Mouse (Mus musculus) embryonic fibroblast, embryonic 13.5 days (primary cell): ENCODE data around the gene C330021F23Rik. TPM values are rescaled to one million over a fixed set of nuclear protein-coding genes. Genes with fewer than 3 reads are reported as not detected.

Source experiments
- H3K27ac ChIP-seq: 2 replicates; pipeline ENCODE4 v1.5.1; 2012; ENCODE audit warnings: low read length, control low read depth, inconsistent platforms; ENCODE audit not compliant: insufficient read depth
- H3K4me1 ChIP-seq: 2 replicates; pipeline ENCODE4 v1.6.1; 2011; ENCODE audit warnings: low read length; ENCODE audit not compliant: control insufficient read depth, insufficient read depth
- H3K4me3 ChIP-seq: 2 replicates; pipeline ENCODE4 v1.5.1; 2011; ENCODE audit warnings: mild to moderate bottlenecking, control low read depth, low read length; ENCODE audit not compliant: insufficient read depth
- CTCF ChIP-seq: IDR thresholded peaks from 2 replicates; pipeline ENCODE4 v1.5.1; 2011; ENCODE audit warnings: mild to moderate bottlenecking, control low read depth, low read length, moderate library complexity, borderline replicate concordance; ENCODE audit not compliant: insufficient read depth
- POLR2A ChIP-seq: IDR thresholded peaks from 2 replicates; pipeline ENCODE4 v1.6.1; 2011; ENCODE audit warnings: low read depth, mild to moderate bottlenecking, control low read depth, low read length, moderate library complexity
- polyA plus RNA-seq: library from polyadenylated mRNA; stranded (reverse); fragments of >200 nt; gene quantifications from 2 replicates; pipeline ENCODE4 v1.2.4, GENCODE M21; 2011; ENCODE audit warnings: low read depth; ENCODE audit not compliant: missing spikeins, insufficient read length

Gene C330021F23Rik
- polyA plus RNA-seq, 1 experiment = not detected

DNA sequence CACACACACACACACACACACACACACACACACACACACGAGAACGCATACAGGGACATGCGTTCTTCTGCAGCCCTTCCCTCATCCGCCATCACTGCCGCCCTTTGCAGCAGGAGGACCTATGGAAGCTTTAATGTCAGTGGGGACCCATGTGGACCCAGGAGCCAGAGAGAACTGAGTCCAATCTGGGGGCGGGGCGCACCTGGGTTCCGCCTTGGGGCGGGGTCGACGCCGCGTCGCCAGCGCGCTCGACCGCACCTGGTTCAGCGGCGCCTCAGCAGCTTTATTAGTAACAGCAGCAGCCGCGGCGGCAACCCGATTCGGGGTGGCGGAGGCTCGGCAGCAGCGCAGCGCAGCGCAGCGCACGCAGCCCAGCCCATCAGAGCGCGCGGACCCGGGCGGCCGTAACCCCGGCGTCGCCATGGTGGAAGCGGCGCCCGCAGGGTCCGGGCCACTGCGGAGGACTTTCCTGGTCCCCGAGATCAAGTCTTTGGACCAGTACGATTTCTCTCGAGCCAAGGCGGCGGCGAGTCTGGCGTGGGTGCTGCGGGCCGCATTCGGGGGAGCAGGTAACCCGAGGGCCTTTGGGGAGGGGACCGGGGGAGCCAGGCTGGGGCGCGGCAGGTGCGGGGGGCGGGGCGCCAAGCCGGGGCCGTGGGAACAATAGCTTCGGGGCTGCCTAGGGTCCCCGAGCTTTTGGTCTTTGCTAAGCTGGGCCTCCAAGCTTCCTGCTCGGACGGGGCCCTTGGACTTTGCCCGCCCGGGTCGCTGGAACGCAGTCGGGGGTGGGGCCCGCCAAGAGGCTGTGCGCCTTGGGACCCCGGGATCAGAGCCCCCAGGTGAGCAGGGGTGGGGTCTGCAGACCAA lies 19.8 kb downstream of the C330021F23Rik start:
- H3K4me1 ChIP-seq = no peaks in the 10 kb centered on the region
- TF ChIP-seq CTCF (no peak), POLR2A (no peak)
- peak overlapping the region; percentile 35 for H3K4me3 ChIP-seq
- H3K27ac ChIP-seq = no peak overlapping the region

DNA sequence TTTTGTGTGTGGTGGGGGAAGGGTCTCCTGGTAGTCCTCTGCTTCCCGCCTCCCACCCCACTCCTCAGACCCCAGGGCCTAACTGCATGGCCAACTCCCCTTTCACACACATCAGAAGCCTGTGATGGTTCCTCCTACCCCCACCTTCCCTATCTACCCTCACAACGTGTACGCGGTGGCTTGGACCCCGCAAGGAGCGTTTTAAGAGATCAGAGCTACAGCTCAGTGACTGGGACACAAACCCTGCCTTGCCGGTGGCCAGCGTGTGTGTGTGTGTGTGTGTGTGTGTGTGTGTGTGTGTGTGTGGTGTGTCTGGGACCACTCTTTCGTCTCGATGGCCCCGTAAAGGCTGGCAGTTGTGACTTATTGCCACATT lies 20.5 kb downstream of the C330021F23Rik start:
- H3K27ac ChIP-seq = no peak overlapping the region
- no peak for TF ChIP-seq CTCF
- no peak for TF ChIP-seq POLR2A
- H3K4me1 ChIP-seq = no peaks in the 10 kb centered on the region
- H3K4me3 ChIP-seq = no peak overlapping the region

DNA sequence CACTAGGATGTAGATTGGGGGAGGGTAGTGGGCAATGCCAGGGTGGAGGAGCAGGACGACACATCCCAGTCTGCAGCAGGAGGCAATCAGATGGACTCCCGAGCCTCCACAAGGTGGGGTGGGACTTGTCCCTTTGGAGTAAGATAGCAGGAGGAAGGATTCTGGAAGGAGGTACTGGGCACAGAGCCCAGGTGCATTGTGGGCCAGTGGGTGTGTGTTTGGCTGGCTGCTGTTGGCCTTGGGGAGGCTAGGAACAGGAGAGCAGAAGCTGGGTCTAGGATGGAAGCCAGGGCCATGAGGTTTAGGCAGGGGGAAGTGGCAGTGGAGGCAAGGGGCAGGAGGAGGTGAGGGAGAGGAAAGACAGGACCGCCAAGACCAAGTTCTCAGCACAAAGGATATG lies 25.7 kb downstream of the C330021F23Rik start:
- no peaks in the 10 kb centered on the region for H3K4me1 ChIP-seq
- H3K27ac ChIP-seq = no peak overlapping the region
- no peak overlapping the region for H3K4me3 ChIP-seq
- TF ChIP-seq CTCF (no peak), POLR2A (no peak)

DNA sequence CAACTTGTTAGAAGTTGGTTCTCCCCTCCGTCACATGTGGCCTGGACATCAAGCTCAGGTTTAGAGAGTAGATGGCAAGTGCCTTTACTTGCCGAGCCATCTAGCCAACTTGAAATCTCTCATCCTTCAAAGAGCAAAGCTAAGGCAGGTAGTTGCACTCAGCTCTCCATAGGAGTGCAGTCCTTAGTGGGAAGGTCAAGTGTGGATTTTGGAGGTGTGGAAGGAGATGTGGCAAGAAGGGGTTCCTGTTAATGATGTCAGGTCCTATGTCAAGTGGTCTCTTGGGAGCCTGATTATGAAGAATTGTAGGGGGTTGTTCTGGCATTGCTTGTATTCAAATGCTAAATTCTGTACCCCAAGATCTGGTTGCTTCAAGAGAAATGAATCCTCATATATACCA lies 26.7 kb downstream of the C330021F23Rik start:
- no peak overlapping the region for H3K27ac ChIP-seq
- TF ChIP-seq POLR2A = no peak

DNA sequence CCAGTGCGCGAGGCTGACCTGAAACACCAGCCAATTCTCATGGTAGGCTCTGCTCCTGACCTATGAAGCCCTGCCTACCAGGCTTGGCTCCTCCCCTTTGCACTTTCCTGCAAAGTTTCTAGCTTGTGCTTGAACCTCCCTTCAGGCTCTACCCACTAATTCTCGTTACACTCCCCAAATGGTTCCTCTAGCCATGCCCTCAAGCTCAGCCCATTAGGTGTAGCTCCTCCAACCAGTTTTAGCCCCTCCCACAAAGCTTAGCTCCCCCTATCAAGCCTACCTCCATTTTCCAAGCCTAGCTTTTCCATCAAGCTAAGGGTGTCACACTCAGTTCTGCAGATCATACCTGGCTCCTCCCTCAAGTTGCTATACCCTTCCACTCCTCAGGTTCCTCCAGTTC lies 30.3 kb downstream of the C330021F23Rik start:
- H3K27ac ChIP-seq = no peak overlapping the region
- no peak for TF ChIP-seq CTCF
- TF ChIP-seq POLR2A = no peak
- no peaks in the 10 kb centered on the region for H3K4me1 ChIP-seq
- no peak overlapping the region for H3K4me3 ChIP-seq

More for the DNA sequence above, 26.7 kb downstream of the C330021F23Rik start:
- Histone ChIP-seq H3K4me1 (no peaks in the 10 kb centered on the region), H3K4me3 (no peak overlapping the region)

DNA sequence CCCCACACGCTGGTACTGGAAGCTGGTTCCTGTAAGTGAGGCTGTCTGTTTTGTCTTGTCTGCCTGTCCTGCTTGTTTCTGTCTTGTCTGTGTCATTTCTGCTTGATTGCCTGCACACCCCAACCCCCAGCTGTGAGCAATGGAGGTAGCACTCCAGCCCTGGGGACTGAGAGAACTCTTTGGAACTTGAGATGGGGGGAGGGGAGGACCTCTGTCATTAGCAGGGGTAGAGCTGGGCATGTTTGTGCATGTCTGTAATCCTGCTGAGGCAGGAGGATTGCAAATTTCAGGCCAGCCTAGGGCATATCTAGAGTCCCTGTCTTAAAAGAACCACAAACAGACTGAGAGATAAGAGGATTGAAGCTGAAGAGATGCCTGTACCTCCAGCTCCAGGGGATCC lies 31.4 kb downstream of the C330021F23Rik start:
- Histone ChIP-seq H3K4me3 (no peak overlapping the region), H3K27ac (no peak overlapping the region), H3K4me1 (no peaks in the 10 kb centered on the region)
- no peak for TF ChIP-seq CTCF
- no peak for TF ChIP-seq POLR2A

DNA sequence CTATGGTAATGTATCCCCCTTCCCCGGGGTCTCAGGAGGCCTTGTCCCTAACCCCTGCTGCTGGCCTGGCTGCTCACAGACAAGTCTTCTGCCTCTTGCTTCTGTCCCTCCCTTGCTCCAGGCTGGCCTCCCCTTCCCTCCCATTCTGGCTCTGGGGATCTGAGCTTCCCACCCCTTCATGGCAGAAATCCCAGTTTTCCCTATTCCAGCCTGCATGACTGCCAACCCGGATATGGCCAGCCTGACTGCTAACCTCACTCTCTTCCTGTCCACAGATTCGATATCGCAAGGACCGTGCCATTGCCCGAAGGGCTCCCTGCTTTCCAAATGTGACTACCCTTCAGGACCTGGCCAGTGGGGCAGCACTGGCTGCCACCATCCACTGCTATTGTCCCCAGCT lies 32.6 kb downstream of the C330021F23Rik start:
- no peak for TF ChIP-seq POLR2A
- no peak for TF ChIP-seq CTCF
- no peak overlapping the region for H3K4me3 ChIP-seq
- no peaks in the 10 kb centered on the region for H3K4me1 ChIP-seq
- H3K27ac ChIP-seq = no peak overlapping the region

DNA sequence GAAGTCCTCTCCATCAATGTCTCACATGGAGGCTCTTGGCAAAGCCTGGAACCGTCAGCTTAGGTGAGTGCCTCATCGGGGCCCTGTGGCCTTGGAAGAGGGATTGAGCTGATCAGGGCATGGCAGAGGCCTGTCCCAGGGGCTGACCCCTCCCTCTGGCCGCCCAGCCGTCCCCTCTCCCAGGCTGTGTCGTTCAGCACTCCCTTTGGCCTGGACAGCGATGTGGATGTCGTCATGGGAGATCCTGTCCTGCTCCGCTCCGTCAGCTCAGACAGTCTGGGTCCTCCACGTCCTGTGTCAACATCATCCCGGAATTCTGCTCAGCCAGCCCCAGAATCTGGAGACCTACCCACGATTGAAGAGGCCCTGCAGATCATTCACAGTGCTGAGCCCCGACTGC lies 35.6 kb downstream of the C330021F23Rik start:
- TF ChIP-seq CTCF = no peak
- Histone ChIP-seq H3K27ac (no peak overlapping the region), H3K4me3 (no peak overlapping the region), H3K4me1 (no peaks in the 10 kb centered on the region)

DNA sequence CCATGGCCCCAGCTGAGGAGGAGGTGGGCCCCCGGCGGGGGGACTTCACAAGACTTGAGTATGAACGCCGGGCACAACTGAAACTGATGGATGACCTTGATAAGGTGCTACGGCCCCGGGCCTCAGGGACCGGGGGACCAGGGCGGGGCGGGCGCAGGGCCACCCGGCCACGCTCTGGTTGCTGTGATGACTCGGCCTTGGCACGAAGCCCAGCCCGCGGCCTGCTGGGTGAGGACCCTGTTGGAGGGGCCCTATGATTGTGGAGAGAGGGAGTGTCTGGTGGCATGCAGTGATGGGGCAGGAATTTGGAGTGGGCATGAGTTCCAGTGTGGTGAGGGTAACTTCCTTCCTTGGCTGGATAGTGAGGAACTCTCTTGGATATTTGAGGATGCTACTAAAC lies 38.8 kb downstream of the C330021F23Rik start:
- TF ChIP-seq POLR2A (no peak), CTCF (no peak)
- Histone ChIP-seq H3K27ac (no peak overlapping the region), H3K4me1 (no peaks in the 10 kb centered on the region), H3K4me3 (no peak overlapping the region)

DNA sequence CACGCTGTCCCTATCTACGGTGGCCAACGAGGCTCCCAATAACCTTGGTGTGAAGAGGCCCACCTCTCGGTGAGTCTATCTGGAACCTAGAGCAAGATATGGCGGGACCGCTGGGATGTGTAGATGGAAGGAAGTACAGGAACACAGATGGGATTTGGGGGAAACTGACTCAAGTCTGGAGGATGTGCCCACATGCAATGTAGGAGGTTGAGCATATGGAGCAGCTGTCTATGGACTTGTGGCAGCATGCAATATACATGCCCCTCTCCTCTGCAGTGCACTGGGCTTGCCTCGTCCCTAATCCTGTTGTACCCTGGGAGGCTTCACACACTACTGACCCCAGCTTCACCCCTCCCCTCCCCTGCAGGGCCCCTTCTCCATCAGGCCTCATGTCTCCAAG lies 40.0 kb downstream of the C330021F23Rik start:
- Histone ChIP-seq H3K4me1 (no peaks in the 10 kb centered on the region), H3K27ac (no peak overlapping the region), H3K4me3 (no peak overlapping the region)
- TF ChIP-seq POLR2A = no peak
- no peak for TF ChIP-seq CTCF
